Mouse (Mus musculus): ENCODE measurements around the gene Rrnad1. TPM values are rescaled to one million over a fixed set of nuclear protein-coding genes. Genes with fewer than 3 reads are reported as not detected.

Rrnad1 gene
- total RNA-seq, 2 experiments from 2014 or later: 4.8 to 5.1 TPM

DNA sequence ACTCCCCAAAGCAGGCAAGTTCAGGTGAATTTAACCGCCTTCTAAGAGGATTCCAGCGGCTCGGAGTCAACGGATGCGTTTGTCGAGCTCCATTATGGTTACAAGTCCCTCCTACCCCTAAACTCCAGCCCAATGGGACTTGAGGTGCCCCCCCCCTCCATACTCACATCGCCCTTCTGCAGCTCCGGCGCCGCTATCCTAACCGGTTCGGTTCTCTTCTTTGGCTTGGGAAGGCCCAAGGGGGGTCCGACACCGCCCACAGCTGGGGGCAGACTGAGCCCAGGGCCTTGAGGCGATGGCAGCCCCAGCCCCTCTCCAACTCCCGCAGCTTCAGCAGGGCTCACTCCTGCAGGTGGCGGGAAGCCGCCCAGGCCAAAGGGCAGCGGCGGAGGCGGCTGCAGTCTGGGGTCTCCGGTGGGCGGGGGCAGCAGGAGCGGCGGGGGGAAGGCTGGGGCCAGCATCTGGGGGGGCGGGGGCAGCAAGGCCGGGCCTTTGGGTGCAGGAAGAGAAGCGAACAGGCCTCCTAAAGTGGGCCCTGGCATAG is 45.7 kb downstream of the Rrnad1 start:
- peak in 1 of 2 experiments; percentile 35 for DNase-seq

DNA sequence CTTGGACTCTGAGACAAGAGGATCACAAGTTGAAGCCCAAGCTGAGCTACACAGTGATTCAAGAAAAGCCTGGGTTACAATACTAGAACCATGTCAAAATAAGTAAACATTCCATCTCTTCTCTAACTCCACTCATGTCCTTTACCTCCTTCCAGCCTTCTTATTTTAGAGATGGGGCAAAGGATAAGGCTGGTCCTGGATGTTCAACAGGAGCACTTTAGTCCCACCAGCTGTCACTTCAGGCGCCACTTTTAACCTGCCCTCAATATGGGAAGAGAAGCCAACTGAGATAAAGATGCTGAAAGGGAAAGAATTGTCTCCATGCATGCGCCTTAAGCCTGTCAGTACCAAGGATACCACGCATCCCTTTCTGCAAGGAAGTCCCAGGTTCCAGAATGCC is 46.2 kb downstream of the Rrnad1 start:
- DNase-seq: peak in 1 of 2 experiments; percentile 27

DNA sequence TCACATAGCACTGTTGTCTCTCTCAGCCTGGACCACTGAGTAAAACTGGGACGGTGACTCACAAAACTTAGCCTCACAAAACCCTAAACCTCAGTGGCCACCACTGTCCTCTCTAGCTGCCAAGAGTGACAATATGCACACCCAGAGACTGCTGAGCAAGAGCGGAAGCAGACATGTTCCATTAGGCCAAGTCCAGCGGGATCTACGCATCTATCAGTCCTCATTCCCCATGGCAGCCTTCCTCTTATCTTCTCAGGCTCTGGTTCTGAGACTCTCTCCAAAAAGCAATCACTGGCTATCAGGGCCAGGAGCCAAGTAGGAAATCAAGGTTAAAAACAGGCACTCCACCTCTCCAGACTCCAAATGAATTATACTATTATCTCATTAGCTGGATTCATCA is 52.8 kb downstream of the Rrnad1 start:
- no peak for DNase-seq

Other genes starting within 250 kb of the Rrnad1 start
- under 1 TPM; 0.10 to 0.28 TPM for gene Lrrc71, start 182.1 kb downstream of the Rrnad1 start, total RNA-seq (2021)
- gene Ntrk1, start 135.6 kb downstream of the Rrnad1 start, total RNA-seq (2021): under 1 TPM in 1 of 2 experiments, not detected in 1; 0.57 TPM
- gene Insrr, start 133.8 kb downstream of the Rrnad1 start, total RNA-seq (2021): under 1 TPM in 1 of 2 experiments, not detected in 1; 0.10 TPM
- gene Pear1, start 106.4 kb downstream of the Rrnad1 start, total RNA-seq (2021): 10 to 100 TPM; 14.0 to 15.6 TPM
- gene Sh2d2a, start 84.0 kb downstream of the Rrnad1 start, total RNA-seq (2021): 1 to 10 TPM in 1 of 2 experiments, under 1 TPM in 1; 0.17 to 1.2 TPM
- 10 to 100 TPM; 45.6 to 47.9 TPM for gene Prcc, start 45.1 kb downstream of the Rrnad1 start, total RNA-seq (2021)
- gene Hdgf, start 24.4 kb downstream of the Rrnad1 start, total RNA-seq (2021): 100 to 1,000 TPM; 111 to 117 TPM
- 10 to 100 TPM; 75.0 to 77.9 TPM for gene Mrpl24, start 11.2 kb downstream of the Rrnad1 start, total RNA-seq (2021)
- 10 to 100 TPM; 10.8 to 11.5 TPM for gene Isg20l2, start 403 bp downstream of the Rrnad1 start, total RNA-seq (2021)
- gene Crabp2, start 17.9 kb upstream of the Rrnad1 start, total RNA-seq (2021): not detected
- 10 to 100 TPM; 12.5 to 24.8 TPM for gene Nes, start 40.4 kb upstream of the Rrnad1 start, total RNA-seq (2021)
- under 1 TPM in 1 of 2 experiments, not detected in 1; 0.32 TPM for gene Bcan, start 69.5 kb upstream of the Rrnad1 start, total RNA-seq (2021)
- gene Hapln2, start 96.9 kb upstream of the Rrnad1 start, total RNA-seq (2021): not detected
- gene Gpatch4, start 112.4 kb upstream of the Rrnad1 start, total RNA-seq (2021): 10 to 100 TPM; 10.9 to 12.3 TPM
- gene Naxe, start 127.8 kb upstream of the Rrnad1 start, total RNA-seq (2021): 10 to 100 TPM; 90.7 to 95.9 TPM
- gene Ttc24, start 147.6 kb upstream of the Rrnad1 start, total RNA-seq (2021): not detected
- gene Iqgap3, start 151.3 kb upstream of the Rrnad1 start, total RNA-seq (2021): under 1 TPM; 0.39 to 0.69 TPM
- 100 to 1,000 TPM; 120 TPM for gene Mef2d, start 211.7 kb upstream of the Rrnad1 start, total RNA-seq (2021)

Measured in heart, adult 18-20 months (tissue).